In genomic region chr13:38793456-38793855, GRCm38 (mm10) we compare ENCODE assay signal across 23 mouse cellular contexts.
DNase-seq lines count a peak whose midpoint lies in the region; ATAC-seq lines count a peak whose summit lies in the region.
"Had no signal": no experiment of that assay in that cellular context is flagged by ENCODE, and none has a peak within 500 bp of the region (broad histone marks: within the 10 kb centered on the region; RNA-seq: fewer than 3 reads in every experiment).

No protein-coding gene starts in this region.

- DNase-seq in midbrain, embryonic 11.5 days (ENCODE audit: low spot score, missing footprints): peak; percentile 69
- DNase-seq in midbrain, embryonic 14.5 days: no peak
- peak; percentile 83 for DNase-seq in R1 (ENCODE audit: low read depth, low spot score)
- peak; percentile 65 for DNase-seq in embryonic facial prominence, embryonic 14.5 days (ENCODE audit: low spot score)
- no peak for DNase-seq in liver
- no peak for DNase-seq in urinary bladder, adult 18-20 months (ENCODE audit: low spot score in 2 of 2)
- DNase-seq: cerebellum, adult 8-10 months; gastrocnemius, postnatal 14 days; heart, adult 2 months; heart, postnatal 36 days; kidney, adult 11 months; right cerebral cortex, postnatal 25 days; thymus, postnatal 36 days had no signal

- ATAC-seq in midbrain, embryonic 11.5 days (ENCODE audit: low FRiP score): no peak
- no peak for ATAC-seq in midbrain, embryonic 14.5 days (ENCODE audit: low FRiP score, low TSS enrichment)
- peak; percentile 60; the same call in 1 of the 2 replicates for ATAC-seq in embryonic facial prominence, embryonic 14.5 days (ENCODE audit: low read depth)
- peak; percentile 78 for ATAC-seq in stomach, embryonic 16.5 days (ENCODE audit: insufficient read depth, low FRiP score)
- ATAC-seq in hindbrain, embryonic 16.5 days: no peak
- ATAC-seq: CD4-positive, CD25-positive, alpha-beta regulatory T cell, adult 4 months; forebrain, embryonic 13.5 days; liver, embryonic 12.5 days; lung, postnatal 0 days; midbrain, embryonic 16.5 days had no signal

- no peak overlapping the region for H3K9ac ChIP-seq in midbrain, embryonic 11.5 days (ENCODE audit: low read length)
- no peak overlapping the region for H3K9ac ChIP-seq in midbrain, embryonic 14.5 days (replicated peaks; ENCODE audit: low read length)
- H3K9ac ChIP-seq in embryonic facial prominence, embryonic 14.5 days (ENCODE audit: low read depth, low read length): no peak overlapping the region
- H3K9ac ChIP-seq in stomach, embryonic 16.5 days (ENCODE audit: low read length): no peak overlapping the region
- H3K9ac ChIP-seq in hindbrain, embryonic 16.5 days (ENCODE audit: low read depth, low read length): no peak overlapping the region
- H3K9ac ChIP-seq: forebrain, embryonic 13.5 days; hindbrain, embryonic 15.5 days; liver, embryonic 12.5 days had no signal

- H3K9me3 ChIP-seq in midbrain, embryonic 11.5 days (ENCODE audit: control insufficient read depth, low read length): no peaks in the 10 kb centered on the region
- H3K9me3 ChIP-seq in midbrain, embryonic 14.5 days (ENCODE audit: control insufficient read depth, low read length): no peaks in the 10 kb centered on the region
- no peaks in the 10 kb centered on the region for H3K9me3 ChIP-seq in embryonic facial prominence, embryonic 14.5 days (ENCODE audit: control insufficient read depth, low read length)
- no peaks in the 10 kb centered on the region for H3K9me3 ChIP-seq in stomach, embryonic 16.5 days (replicated peaks; ENCODE audit: control insufficient read depth, low read length)
- no peaks in the 10 kb centered on the region for H3K9me3 ChIP-seq in hindbrain, embryonic 16.5 days (ENCODE audit: control insufficient read depth, low read length)
- H3K9me3 ChIP-seq: forebrain, embryonic 13.5 days; hindbrain, embryonic 15.5 days; liver, embryonic 12.5 days; megakaryocyte, embryonic 14.5 days had no signal

- no peak overlapping the region for H3K4me2 ChIP-seq in midbrain, embryonic 11.5 days
- H3K4me2 ChIP-seq in midbrain, embryonic 14.5 days (ENCODE audit: low read length): no peak overlapping the region
- peak overlapping the region; percentile 33 for H3K4me2 ChIP-seq in embryonic facial prominence, embryonic 14.5 days (ENCODE audit: low read depth, low read length)
- no peak overlapping the region for H3K4me2 ChIP-seq in stomach, embryonic 16.5 days (ENCODE audit: low read depth, low read length)
- H3K4me2 ChIP-seq in hindbrain, embryonic 16.5 days (ENCODE audit: low read length): no peak overlapping the region
- H3K4me2 ChIP-seq: forebrain, embryonic 13.5 days; hindbrain, embryonic 15.5 days; liver, embryonic 12.5 days had no signal

- no peak overlapping the region for H3K4me3 ChIP-seq in midbrain, embryonic 11.5 days (ENCODE audit: low read depth, low read length)
- no peak overlapping the region for H3K4me3 ChIP-seq in midbrain, embryonic 14.5 days (replicated peaks; ENCODE audit: low read depth, low read length)
- H3K4me3 ChIP-seq in embryonic facial prominence, embryonic 14.5 days (ENCODE audit: low read depth, low read length): no peak overlapping the region
- no peak overlapping the region for H3K4me3 ChIP-seq in stomach, embryonic 16.5 days (replicated peaks; ENCODE audit: low read length)
- no peak overlapping the region for H3K4me3 ChIP-seq in hindbrain, embryonic 16.5 days (ENCODE audit: low read length)
- H3K4me3 ChIP-seq: forebrain, embryonic 13.5 days; heart, adult 2 months; hindbrain, embryonic 15.5 days; liver, embryonic 12.5 days; megakaryocyte, embryonic 14.5 days had no signal

- no peaks in the 10 kb centered on the region for H3K4me1 ChIP-seq in midbrain, embryonic 11.5 days (ENCODE audit: control insufficient read depth, insufficient read depth, low read length)
- H3K4me1 ChIP-seq in midbrain, embryonic 14.5 days (ENCODE audit: control insufficient read depth, insufficient read depth, low read length): no peaks in the 10 kb centered on the region
- no peaks in the 10 kb centered on the region for H3K4me1 ChIP-seq in embryonic facial prominence, embryonic 14.5 days (ENCODE audit: control insufficient read depth, insufficient read depth, low read length)
- H3K4me1 ChIP-seq in stomach, embryonic 16.5 days (ENCODE audit: control insufficient read depth, insufficient read depth, low read length): no peaks in the 10 kb centered on the region
- H3K4me1 ChIP-seq in hindbrain, embryonic 16.5 days (ENCODE audit: control insufficient read depth, insufficient read depth, low read depth, low read length): no peaks in the 10 kb centered on the region
- H3K4me1 ChIP-seq: forebrain, embryonic 13.5 days; hindbrain, embryonic 15.5 days; liver, embryonic 12.5 days; megakaryocyte, embryonic 14.5 days had no signal

- H3K27me3 ChIP-seq in midbrain, embryonic 11.5 days (ENCODE audit: control insufficient read depth, insufficient read depth, low read length): no peaks in the 10 kb centered on the region
- no peaks in the 10 kb centered on the region for H3K27me3 ChIP-seq in midbrain, embryonic 14.5 days (ENCODE audit: control insufficient read depth, insufficient read depth, low read length)
- no peaks in the 10 kb centered on the region for H3K27me3 ChIP-seq in embryonic facial prominence, embryonic 14.5 days (replicated peaks; ENCODE audit: control insufficient read depth, insufficient read depth, low read length)
- no peaks in the 10 kb centered on the region for H3K27me3 ChIP-seq in stomach, embryonic 16.5 days (ENCODE audit: control insufficient read depth, insufficient read depth, low read length)
- H3K27me3 ChIP-seq in hindbrain, embryonic 16.5 days (replicated peaks; ENCODE audit: control insufficient read depth, insufficient read depth, low read length): no peaks in the 10 kb centered on the region
- H3K27me3 ChIP-seq: forebrain, embryonic 13.5 days; liver, embryonic 12.5 days; megakaryocyte, embryonic 14.5 days had no signal

- 46% methylated on average over 7 of the region's 7 CpGs for WGBS in midbrain, embryonic 11.5 days
- 44% methylated on average over 7 of the region's 7 CpGs for WGBS in midbrain, embryonic 14.5 days
- WGBS in embryonic facial prominence, embryonic 14.5 days: 25% methylated on average over 7 of the region's 7 CpGs
- 27% methylated on average over 7 of the region's 7 CpGs for WGBS in stomach, embryonic 16.5 days
- 46% methylated on average over 7 of the region's 7 CpGs for WGBS in hindbrain, embryonic 16.5 days

- H3K27ac ChIP-seq in midbrain, embryonic 11.5 days (ENCODE audit: low read depth, low read length): no peak overlapping the region
- H3K27ac ChIP-seq in midbrain, embryonic 14.5 days (replicated peaks; ENCODE audit: low read depth, low read length): no peak overlapping the region
- no peak overlapping the region for H3K27ac ChIP-seq in embryonic facial prominence, embryonic 14.5 days (replicated peaks; ENCODE audit: low read depth, low read length)
- H3K27ac ChIP-seq in stomach, embryonic 16.5 days (ENCODE audit: low read length): no peak overlapping the region
- no peak overlapping the region for H3K27ac ChIP-seq in hindbrain, embryonic 16.5 days (ENCODE audit: low read depth, low read length)
- H3K27ac ChIP-seq: forebrain, embryonic 13.5 days; heart, adult 2 months; hindbrain, embryonic 15.5 days; kidney, postnatal 0 days; liver, embryonic 12.5 days had no signal

- H3K36me3 ChIP-seq in midbrain, embryonic 11.5 days (ENCODE audit: control insufficient read depth, insufficient read depth, low read length): no peaks in the 10 kb centered on the region
- H3K36me3 ChIP-seq in midbrain, embryonic 14.5 days (ENCODE audit: control insufficient read depth, insufficient read depth, low read length): no peaks in the 10 kb centered on the region
- no peaks in the 10 kb centered on the region for H3K36me3 ChIP-seq in embryonic facial prominence, embryonic 14.5 days (ENCODE audit: control insufficient read depth, insufficient read depth, low read length)
- no peaks in the 10 kb centered on the region for H3K36me3 ChIP-seq in stomach, embryonic 16.5 days (ENCODE audit: control insufficient read depth, insufficient read depth, low read length)
- no peaks in the 10 kb centered on the region for H3K36me3 ChIP-seq in hindbrain, embryonic 16.5 days (ENCODE audit: control insufficient read depth, insufficient read depth, low read length)
- H3K36me3 ChIP-seq: hindbrain, embryonic 15.5 days; liver, embryonic 12.5 days had no signal

Comparison
In these comparisons a context has a peak if more than half of its experiments do, and no peak if none do; other contexts are left out.
1. DNase-seq: peak in midbrain, embryonic 11.5 days (single experiment), R1 (single experiment) and embryonic facial prominence, embryonic 14.5 days (single experiment); none in midbrain, embryonic 14.5 days (single experiment), liver (single experiment) and urinary bladder, adult 18-20 months (0 of 2).
2. ATAC-seq: peak in embryonic facial prominence, embryonic 14.5 days (single experiment) and stomach, embryonic 16.5 days (single experiment); none in midbrain, embryonic 11.5 days (single experiment), midbrain, embryonic 14.5 days (single experiment) and hindbrain, embryonic 16.5 days (single experiment).